Mouse (Mus musculus): ENCODE data around the gene BC107364.
"Not testable (repeated sequence)": the region's sequence is repeated elsewhere in the genome, so short reads cannot be mapped to it uniquely, and the experiment has no call there.

The BC107364 gene

DNA sequence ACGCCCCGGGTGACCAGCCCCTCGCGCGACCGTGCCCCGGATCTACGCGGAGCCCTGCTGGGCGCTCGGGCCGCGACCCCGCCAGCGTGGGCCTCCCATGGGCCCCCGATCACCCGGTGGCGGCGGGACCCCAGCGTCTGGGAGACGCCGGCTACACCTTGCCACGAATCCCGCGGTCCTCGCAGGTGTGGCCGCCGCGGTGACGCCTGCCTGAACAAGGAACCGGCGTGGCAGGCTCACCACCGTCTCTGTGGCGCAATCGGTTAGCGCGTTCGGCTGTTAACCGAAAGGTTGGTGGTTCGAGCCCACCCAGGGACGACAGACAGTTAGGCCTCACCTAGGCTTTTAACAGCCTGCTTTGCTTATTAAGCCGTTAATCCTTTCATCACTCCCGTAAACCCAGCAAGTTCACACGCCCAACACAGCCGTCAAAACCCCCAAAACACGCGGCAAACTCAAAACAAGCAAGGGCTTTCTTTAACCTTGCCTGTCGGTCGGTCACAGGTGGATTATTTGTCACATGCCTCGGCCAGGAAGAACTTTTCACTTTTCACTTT lies 847 bp downstream of the BC107364 start:
- DNase-seq (ENCODE audit: low read depth), result not testable (repeated sequence)

DNA sequence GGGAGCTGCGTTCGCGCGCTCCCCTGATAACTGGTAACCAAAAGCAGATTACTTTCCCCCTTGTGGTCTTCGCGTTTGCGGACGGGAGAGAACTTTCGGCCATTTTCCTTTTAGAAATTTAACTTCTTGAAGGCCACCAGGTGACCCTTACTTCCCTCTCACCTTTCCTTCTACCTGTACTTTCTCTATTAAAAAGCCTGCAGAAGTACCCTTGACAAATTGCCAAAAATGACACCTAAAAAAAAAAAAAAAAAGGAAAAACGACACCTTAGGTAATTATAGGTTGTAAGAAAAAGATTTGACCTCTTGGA lies 1.6 kb downstream of the BC107364 start:
- not testable (repeated sequence) for DNase-seq (ENCODE audit: low read depth)

DNA sequence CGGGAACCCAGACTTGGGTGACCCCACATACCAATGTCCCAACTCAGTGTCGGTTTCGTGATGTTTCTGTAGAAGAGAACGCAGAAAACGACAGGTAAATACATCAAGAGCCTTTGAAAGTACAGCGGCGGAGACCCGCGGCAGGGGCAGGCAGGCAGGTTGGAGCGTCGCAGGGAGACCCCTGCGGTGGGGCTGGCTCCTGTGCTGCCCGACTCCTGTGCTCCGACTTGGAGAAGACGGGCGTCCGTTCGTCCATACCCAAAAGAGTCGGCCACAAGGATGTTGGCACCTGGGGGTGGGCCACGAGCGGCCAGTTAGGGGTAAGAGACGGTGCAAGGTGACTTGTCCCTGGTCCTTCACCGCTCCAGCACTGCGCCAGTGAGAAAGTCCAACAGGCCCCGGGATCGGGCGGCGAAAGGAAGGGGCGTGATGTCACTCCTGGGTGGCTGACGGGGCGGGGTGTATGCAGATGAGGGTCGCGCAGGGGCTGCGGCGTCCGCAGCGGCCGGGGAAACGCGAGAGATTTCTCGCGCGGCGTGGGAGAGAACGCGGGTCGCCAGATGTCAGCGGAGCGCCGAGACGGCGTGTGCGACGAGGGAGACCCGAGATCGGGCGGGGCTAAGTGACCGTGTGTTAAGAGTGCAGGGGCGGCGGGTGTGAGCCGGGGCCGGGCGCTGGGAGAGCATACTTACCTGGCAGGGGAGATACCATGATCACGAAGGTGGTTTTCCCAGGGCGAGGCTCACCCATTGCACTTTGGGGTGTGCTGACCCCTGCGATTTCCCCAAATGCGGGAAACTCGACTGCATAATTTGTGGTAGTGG lies 2.1 kb downstream of the BC107364 start:
- not testable (repeated sequence) for DNase-seq (ENCODE audit: low read depth)

DNA sequence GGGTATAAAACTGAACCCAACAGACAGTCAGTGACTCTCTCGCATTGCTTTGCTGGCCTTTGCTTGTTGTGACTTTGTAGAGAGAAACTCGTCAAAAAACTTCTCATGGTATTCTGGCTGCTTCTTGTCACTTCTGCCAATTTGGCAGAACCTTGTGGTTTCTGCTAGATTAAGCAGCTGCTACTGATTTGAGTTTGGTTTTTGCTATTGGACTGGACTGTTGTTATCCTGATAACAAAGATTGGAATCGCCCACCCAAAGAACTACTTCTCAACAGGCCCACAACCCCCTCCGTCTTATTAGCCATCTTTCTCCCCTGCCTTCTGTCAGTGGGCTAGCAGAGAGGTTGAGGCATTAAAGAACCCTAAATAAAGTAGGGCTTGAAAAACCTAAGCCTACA lies 6.7 kb downstream of the BC107364 start:
- DNase-seq (ENCODE audit: low read depth), result no peak

- DNase-seq (ENCODE audit: low read depth), result peak; percentile 82
Observed at GRCm38 (mm10) chr3:96440578-96440977, 11.5 kb downstream of the BC107364 start.

DNA sequence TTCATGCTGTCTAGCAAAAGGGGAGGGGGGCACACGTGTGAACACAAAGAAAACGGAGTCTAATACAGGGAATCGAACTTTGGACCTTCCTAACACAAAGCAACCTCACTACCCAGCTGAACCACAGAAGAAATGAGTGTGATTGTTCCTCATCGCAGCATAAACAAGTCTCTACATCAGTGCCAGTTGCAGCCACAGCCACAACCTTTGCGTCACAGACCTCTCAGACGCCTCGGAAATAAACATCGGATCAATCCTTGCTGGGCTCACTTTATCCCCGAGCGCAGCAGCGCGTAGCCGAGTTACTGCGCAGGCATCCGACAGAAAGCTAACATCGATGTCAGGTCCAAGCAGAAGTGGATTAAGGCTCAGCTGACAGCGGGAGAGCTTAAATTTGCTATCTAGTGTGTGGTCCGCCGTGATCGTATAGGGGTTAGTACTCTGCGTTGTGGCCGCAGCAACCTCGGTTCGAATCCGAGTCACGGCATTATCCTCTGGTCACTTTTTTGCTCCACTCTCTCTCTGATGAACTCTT lies 16.5 kb downstream of the BC107364 start:
- peak; percentile 46 for DNase-seq (ENCODE audit: low read depth)

- no peak for DNase-seq (ENCODE audit: low read depth)
Observed at GRCm38 (mm10) chr3:96432207-96432606, 19.9 kb downstream of the BC107364 start.

GRCm38 (mm10) chr3:96429819-96430132 lies 22.3 kb downstream of the BC107364 start:
- no peak for DNase-seq (ENCODE audit: low read depth)

DNA sequence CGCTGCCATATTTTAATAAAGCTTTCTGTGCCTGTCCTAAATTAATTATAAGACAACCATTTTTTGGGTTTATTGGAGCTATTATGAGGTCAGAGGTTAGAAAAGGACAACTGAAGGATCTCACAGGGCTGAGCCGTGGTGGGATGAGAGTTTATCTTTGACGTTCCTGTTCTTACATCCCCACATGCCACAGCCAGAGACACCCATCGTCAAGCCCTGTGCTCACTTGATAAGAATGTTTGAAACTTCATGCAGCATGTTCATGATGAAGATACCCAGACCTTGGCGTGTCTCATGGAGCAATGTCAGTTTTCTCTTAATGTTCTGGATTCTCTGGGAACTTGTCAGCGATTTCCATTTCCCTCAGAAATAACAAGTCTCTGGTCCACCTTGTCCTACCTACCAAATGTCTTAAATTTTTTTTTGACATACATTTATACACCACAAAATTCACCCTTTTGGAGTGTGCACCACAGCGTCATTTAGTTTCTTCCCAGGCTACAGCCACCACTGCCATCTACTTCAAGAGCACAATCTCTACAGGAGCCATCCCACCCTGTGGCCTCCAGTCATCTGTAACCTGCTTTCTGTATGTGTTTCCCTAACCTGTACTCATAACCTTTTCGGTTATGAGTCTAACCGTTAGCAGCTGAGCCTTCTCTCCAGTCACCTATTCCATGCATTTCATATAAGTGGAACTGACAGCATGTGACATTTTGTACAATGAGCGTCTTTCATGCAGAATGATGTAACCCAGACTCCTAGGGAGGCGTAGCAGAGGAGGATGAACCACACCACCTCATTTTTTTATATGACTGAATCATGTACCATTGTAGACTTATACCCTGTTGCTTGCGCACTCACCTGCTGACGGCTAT lies 22.9 kb downstream of the BC107364 start:
- no peak for DNase-seq (ENCODE audit: low read depth)

DNA sequence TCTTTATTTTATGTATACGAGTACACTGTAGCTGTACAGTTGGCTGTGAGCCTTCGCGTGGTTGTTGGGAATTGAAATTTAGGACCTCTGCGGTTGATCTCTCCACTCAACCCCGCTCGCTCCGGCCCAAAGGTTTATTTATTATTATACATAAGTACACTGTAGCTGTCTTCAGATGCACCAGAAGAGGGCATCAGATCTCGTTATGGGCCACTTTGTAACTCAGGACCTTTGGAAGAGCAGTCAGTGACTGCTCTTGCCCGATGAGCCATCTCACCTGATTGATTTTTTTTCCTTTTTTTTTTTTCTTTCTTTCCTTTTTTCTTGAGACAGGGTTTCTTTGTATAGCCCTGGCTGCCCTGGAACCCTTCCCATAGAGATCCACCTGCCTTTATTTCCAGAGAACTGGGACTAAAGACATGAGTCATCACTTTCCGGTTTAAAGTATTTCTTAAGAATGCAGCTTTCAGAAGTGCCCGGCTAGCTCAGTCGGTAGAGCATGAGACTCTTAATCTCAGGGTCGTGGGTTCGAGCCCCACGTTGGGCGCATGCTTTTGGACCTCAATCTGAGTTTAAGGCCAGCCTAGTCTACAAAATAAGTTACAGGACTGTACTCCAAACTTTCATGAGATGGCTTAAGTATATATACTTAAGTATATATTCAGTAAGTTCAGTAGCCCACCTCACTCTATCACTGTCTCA lies 24.2 kb downstream of the BC107364 start:
- peak; percentile 26 for DNase-seq (ENCODE audit: low read depth)

DNA sequence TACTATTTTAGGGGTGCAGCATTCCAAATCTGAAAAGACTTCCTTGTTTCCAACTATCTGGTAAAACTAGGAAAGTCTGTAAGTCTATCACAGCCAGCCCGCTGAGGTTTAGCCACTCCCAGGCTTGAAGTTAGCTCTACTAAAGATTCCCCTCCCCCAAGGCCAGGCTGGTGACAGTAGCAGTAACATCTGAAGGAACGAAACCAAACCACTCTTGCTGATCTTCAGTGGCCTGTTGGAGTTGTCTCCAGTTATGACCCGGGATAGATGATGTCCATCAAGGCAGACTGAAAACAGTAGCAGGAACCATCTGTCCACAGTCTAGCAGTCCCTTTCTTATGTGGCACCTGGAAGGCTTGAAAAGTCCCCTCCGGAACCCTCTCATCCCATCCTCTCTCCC lies 24.8 kb downstream of the BC107364 start:
- DNase-seq (ENCODE audit: low read depth), result peak; percentile 49

DNA sequence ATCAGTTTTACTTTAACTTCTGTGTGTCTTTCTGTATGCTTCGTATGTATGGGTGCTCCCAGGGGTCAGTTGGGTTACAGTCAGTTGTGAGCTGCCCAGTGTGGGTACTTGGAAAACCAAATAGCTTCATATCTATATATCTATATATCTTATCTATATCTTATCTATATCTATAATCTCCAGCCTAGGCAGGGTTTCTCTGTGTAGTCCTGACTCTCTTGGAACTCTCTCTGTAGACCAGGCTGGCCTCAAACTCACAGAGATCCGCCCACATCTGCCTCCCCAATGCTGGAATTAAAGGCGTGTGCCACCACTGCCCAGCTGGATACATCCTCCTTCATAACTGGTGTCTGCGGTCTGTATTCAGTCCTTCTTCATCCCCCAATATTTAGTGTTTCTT lies 25.8 kb downstream of the BC107364 start:
- no peak for DNase-seq (ENCODE audit: low read depth)

GRCm38 (mm10) chr3:96424447-96424846 lies 27.7 kb downstream of the BC107364 start:
- DNase-seq (ENCODE audit: low read depth), result not testable (repeated sequence)

DNA sequence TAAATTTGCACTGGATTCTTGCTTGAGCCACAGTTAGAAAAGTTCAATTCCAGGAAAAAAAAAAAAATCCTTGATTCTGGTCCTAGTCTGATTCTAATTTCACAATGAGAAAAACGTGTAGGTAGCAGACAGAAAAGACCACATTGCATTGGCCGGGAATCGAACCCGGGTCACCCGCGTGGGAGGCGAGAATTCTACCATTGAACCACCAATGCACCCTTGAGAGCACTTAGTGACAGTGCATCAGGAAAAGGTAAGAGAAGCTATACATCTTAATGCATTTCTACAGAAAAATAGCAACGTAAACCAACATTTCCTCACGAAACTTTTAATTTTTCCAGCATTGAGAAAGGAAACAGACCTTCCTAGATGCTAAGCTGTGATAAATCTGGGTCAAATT lies 28.2 kb downstream of the BC107364 start:
- DNase-seq (ENCODE audit: low read depth), result no peak

DNA sequence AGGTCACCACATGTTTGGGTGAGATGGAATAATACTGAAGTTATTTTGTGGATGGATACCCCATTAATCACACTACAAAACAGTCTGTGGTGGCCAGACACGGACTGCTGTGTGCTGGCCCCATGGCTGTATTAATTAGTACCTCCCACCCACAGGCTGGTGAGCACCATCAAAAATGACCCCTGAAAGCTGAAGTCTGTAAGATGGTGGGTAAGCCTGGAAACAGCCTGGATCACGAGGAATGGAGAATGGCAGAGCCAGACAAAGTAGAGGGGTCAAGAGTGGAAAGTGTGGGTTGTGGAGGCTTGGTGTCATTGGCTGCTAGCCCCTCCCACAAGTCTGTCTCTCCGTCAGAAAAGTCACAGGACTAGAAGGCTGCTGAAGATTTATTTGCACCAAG lies 31.3 kb downstream of the BC107364 start:
- no peak for DNase-seq (ENCODE audit: low read depth)

GRCm38 (mm10) chr3:96418902-96419301 lies 33.2 kb downstream of the BC107364 start:
- not testable (repeated sequence) for DNase-seq (ENCODE audit: low read depth)

- no peak for DNase-seq (ENCODE audit: low read depth)
Observed at GRCm38 (mm10) chr3:96417850-96418815, 34.0 kb downstream of the BC107364 start.

DNA sequence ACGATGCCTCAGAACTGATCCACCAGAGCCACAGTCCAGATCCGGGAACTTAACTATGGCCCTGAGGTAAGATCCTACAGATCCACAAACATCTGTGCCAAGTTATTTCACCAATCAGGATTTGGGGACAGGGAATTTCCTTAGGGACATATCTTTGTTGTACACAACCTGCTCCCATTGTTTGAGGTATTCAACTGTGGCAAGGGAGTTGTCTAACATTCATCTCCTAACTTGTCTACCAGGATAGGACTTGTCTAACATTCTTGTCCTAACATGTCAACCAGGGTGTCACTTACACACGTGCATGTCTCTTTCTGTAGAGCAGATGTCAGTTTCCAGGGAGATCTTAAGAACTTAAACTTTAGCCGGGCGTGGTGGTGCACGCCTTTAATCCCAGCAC lies 35.5 kb downstream of the BC107364 start:
- DNase-seq (ENCODE audit: low read depth), result no peak

- no peak for DNase-seq (ENCODE audit: low read depth)
Observed at GRCm38 (mm10) chr3:96416056-96416455, 36.0 kb downstream of the BC107364 start.

- DNase-seq (ENCODE audit: low read depth), result no peak
Observed at GRCm38 (mm10) chr3:96414951-96415327, 37.2 kb downstream of the BC107364 start.

Data from naive thymus-derived CD4-positive, alpha-beta T cell, adult 2 months (primary cell).